Mouse (Mus musculus) mesoderm, embryonic 11.5 days (tissue): ENCODE results near the gene Gpcpd1.
A peak's percentile ranks its signal among the peaks of the same experiment; 100 is the strongest.

ENCODE experiments used
- DNase-seq: peaks from one replicate; pipeline ENCODE4 v3.0.0-alpha.2; 2012; ENCODE audit warnings: low read depth, low spot score

The Gpcpd1 gene

DNA sequence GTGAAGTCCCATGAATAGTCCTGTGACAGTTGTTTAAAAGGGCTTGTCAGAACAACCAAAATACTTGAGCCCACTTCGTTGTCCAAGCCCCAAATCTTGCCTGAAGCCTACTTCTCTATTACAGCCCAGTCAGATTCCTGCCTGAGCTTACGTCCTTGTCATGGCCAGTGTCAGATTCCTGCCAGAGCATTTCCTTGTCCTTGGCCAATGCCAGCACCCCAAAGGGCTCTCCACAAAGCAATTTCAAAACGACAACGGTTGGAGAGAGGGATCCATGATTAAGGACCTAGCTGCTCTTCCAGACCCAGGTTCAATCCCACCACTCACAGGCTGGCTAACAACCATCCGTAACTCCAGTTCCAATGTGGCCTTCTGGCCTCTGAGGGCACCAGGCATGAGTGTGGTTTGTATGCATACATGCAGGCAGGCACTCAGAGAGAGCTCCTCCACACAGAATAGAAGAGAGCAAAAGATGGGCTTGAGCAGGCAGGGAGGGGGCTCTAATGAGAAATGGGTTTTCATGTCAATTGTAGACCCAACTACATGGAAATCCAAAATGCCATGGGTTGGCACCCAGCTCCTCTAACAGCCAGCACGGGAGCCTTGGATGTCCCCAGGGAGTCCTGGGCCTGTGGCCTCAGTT, 70.2 kb downstream of the Gpcpd1 start:
- DNase-seq = no peak

DNA sequence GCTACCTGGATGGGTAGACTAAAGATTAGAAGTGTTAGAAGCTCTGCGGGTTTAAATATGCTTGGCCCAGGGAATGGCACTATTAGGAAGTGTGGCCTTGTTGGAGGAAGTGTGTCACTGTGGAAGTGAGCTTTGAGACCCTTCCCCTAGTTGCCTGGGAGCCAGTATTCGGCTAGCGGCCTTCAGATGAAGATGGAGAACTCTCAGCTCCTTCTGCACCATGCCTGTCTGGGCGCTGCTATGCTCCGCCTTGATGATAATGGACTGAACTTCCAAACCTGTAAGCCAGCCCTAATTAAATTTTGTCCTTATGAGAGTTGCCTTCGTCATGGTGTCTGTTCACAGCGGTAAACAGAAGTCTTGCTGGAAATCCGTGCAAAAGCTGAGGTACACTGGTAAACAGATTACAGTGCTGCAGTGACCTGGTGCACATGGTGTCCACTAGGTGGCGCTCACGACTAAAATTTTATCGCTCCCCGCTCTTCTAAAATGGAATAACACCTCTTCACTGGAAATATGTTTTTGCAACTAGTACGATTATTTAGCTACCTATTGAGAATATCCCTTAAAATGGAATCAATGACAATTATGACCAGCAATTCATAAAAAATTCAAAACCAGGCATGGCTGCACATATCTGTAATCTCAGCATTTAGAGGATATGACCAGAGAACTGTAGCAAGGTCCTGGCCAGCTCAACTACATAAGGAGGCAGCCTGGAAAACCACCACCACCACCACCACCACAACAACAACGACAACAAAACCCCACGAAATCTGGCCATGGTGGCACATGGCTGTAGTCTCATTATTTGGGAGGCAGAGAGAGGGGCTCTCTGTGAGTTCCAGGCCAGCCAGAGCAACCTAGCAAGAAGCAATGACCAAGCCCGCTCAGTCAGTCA, 71.1 kb downstream of the Gpcpd1 start:
- DNase-seq = peak; percentile 77

DNA sequence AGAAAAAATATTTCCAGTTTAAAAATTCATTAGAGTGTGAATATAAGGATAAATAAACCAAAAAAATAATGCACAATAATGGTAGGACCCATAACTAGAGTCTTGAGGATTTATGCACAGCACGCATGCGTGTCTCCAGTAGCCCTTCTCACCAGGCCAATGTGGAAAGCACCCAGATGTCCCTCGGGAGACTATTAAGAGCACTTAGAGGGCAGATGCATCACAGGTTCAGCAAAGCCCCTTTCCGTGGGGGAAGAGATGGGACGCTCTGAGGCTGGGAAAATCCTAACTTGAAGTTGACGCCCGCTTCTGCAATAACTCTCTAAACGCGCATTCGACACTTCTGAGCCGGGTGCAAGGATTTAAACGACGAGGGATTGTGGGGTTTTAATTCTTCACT, 71.9 kb downstream of the Gpcpd1 start:
- DNase-seq = no peak

DNA sequence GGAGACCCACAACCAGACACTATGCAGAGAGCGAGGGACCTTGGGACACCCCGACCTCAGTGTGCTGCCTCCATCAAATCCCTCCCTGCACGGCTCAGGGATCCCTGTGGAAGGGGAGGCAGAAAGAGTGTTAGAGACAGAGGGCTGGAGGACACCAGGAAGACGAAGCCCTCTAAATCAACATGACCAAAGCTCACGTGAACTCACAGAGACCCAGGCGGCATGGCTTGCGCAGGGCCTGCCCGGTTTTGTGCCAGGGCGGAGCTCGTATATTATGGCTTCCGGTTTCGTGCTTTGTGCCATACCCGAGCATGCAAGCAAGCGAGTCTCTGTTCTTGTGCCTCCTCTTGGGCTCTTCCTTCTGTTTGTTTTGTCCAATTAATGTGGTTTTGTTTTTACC, 72.5 kb downstream of the Gpcpd1 start:
- no peak for DNase-seq

DNA sequence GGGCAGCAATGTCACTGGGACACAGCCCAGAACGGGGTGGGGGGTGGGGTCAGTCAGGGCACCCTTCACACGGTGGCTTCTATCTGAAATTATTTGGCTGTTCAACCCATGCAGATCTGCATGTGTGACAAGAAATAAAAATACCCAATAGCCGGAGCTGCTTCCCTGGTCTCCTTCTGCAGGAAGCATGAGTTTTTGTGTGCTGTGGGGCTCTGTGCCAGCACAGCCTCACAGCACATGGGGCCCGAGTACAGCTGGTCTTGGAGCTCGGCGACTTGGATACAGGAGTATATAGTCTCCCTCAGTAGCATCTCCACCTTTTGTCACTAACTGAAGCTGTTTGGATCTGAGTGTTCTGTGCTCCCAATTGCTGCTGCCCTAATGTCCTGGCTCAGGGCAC, 73.2 kb downstream of the Gpcpd1 start:
- DNase-seq = no peak

DNA sequence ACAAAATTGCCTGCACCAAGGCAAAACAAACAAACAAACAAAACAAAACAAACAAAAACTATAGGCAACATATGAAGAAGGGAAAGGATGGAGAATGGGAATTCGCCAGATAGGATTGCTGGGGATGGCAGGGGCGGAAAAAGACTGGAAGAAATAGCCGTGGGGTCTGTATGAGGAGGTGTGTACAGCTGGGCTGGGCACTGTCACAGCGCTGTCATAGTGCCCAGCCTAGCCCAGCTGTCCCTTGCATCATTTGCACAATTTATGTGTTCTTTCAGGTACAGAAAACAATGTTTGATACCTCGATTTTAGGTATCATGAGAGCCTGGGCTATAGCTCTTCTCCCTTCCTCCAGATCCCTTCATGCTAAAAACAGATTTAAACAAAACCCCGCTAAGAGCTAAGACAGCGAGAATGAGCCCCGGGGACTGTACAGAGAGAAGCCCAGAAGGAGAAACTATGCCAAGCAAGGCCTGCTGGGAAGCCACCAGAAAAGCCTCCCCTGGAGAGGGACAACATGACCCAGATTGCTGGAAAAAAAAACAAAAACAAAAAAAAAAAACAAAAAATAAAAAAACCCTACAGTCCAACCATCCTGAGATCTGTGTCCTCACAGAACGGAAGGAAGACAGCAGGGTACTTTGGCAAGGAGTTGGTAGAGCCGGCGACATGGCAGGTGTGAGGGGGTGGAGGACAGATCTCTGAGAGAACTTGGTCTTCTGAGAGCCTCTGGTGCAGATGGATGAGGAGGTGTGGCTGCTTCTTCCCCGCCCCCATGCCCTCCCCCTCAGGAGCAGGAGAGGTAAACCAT, 74.0 kb downstream of the Gpcpd1 start:
- no peak for DNase-seq

DNA sequence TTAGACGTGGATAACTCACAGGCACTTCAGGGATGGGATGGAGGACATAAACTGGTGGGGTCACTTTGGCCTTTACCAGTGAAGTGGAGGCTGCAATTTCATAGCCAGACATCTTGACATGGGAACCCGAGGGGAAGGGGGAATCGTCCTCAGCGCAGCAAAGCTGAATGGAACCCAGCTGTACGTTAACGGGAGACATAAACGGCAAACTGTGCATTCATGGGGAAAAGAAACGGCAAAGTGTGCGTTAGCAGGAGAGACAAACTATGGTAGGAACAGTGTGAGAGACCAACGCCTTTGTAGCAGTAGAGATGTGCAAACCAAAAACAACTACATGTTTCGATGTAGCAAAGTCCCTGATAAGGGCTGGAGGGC, 74.6 kb downstream of the Gpcpd1 start:
- no peak for DNase-seq

DNA sequence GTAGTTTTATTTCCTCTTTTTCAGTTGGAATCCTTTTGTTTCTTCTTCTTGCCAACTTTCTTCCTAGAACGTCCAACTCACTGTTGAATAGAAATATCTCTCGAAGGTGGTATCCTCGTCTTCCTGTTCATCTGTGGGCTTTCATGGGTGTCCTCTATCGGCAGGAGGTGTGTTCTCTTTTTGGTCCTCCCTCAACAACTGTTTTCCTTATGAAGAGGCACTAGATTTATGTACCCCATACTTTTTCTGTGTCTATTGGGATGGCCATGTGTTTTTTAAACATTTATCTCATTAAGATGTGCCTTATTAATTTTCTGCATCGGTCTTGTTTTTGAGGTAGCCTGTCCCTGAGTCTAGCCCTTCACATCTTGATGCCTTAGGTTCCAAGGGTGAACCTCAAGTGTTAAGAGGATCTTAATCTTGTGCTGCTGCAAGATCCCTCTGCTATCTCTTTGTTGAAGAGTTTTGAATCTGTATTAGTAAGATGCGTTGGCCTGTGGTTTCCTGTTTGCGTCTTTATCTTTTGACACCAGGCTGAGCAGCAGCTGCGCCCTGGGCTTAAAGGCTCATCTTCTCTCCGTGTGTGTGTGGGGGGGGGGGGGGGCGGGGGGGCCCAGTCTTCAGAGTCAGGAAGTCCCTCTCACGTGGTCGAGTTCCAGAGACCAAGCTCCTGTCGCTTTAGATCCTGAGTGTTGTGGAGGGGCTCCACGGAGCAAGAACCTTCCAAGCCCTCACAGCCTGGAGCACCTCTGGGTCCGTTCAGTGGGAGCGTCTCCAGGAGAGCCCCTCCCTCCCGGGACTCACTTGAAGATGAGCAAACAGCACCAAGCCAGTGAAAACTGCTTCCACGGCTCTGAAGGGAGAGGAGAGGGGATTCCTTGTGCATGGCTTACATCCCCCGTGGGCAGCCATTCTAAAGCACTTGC, 75.2 kb downstream of the Gpcpd1 start:
- DNase-seq = no peak

DNA sequence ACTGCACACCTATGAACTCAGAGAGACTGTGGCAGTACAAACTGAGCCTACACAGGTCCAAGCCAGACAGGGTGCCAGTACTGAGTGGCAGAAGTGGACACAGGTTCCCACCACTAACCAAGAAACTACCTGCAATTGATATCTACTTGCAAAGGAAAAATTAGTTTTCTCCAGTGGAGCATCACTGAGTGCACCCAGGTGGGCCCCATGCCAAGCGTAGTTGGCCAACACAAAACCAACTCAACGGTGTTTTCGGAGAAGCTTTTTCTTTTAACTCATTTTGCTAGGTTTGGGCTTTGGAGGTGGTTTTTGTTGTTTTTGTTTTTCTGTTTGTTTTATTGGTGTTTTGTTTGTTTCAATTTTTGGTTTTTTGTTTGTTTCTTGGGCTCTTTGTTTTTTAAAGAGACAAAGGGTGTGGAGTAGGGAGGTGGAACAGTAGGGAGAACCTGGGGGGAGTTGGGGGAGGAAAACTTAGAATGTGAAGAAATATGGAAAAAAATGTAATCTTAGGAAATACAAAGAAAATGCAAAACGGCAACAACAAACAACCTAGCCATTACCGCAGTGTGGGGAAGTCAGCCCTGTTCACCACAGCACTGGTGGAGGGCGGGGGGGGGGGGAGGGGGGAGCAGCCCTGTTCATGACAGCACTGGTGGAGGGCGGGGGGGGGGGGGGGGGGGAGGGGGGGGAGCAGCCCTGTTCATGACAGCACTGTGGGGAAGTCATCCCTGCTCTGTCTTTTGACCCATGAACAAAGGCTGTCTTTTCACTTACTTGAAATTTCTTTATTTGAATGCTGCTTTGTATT, 76.3 kb downstream of the Gpcpd1 start:
- no peak for DNase-seq

DNA sequence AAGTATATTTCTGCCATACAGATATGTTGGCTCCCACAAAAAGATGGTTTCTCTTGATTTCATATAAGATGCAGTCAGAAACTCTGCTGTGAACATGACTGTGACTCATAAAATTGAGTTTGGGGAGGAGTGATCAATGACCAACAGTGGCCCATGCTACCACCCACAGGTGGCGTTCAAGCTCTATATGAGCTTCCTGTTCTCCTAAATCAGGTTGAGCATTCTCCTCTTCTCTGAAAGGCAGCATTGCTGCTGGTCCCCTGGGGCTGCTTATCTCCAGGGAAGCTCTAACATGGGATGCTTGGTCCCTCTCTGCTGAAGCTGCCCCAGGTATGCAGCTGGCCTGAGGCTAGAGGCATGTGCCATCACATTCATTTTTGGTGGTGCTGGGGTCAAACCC, 77.8 kb downstream of the Gpcpd1 start:
- DNase-seq = no peak

DNA sequence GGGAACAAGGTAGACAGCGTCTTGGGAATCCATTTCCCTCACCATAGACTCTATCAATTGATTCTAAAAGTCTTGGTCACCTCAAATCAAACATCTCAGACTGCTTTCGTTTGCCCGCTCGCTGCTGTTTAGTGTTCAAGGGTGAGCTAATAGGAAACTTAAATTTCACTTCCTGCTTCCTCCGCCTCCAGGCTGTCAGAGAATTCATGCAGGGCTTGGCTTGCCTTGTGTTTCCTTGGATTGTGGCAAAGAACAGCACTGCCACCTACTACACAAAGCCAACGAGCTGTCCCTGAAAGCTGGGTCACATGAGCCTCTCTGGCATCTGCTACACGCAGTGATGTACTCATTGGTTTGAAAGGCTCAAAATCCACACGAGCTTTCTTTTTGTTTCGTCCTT, 78.3 kb downstream of the Gpcpd1 start:
- no peak for DNase-seq

DNA sequence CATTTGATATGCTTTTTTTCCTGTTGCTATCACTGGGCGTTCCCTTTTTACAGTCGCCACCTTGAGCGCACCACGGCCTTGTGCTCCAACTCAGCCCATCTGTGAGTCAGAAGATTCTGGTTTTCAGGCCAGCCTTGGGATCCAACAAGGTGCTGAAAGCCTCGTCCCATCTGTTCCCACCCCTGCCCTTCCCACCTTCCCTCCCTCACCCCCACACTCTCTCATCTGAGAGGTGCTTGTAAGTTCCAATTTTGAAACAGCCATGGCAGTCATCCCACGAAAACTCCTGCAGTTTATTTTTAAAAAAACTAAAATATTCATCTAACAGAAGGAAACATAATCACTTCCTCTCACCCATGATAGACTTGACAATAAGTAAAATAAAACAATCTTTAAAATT, 80.0 kb downstream of the Gpcpd1 start:
- no peak for DNase-seq

DNA sequence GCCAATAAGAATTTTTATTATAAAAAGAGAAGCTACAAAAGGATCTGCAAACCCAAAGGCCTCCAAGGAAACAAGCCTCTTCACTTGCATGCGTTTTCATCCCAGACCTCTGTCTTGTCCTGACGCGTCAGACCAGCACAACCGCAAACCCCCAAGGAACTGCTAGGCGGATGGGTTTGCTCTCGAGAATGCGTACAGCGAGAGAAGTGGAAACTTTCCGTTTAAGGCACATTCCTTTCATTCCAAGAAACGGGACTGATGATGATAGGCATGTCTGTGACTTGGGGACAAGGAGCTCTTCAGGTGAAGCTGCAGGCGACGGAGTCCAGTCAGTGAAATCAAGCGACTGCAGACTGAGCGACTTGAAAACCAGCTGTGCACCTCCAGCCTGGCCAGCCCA, 80.4 kb downstream of the Gpcpd1 start:
- peak; percentile 30 for DNase-seq

DNA sequence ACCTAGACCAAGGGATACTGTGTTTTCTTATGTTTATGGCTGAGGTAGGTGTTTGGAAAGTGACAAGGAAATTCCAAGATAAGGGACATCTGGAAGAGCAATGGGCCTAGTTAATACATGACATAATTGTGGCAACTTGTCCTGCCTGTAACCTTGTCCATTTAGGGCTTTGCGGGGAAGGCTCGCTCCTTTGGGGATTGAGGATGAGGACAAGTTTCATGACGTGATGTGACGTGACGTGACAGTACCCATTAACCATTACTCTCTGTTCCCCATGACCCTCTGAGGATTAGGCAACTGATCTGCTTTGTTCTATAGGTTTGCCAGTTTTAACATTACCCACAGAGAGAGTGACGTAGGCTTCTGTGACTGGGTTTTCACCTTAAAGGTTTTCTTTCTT, 81.7 kb downstream of the Gpcpd1 start:
- no peak for DNase-seq

DNA sequence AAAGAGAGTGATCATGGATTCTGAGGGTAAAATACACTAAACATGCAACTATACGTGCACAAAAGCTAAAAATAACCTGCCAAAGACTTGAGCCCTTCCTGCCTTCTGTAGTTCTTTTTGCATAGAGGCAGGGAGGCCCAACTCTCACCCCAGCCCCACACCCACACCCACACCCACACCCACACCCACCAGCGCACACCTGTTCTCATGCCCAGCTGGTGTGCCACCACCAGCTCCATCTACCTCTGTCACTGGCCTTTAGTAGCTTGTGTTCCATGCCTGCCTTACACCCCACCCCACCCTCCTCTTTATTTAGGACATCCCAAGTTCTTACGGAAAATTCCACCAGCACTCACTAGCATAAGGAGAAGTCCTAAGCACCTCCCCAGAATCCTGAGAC, 89.2 kb downstream of the Gpcpd1 start:
- DNase-seq = no peak

DNA sequence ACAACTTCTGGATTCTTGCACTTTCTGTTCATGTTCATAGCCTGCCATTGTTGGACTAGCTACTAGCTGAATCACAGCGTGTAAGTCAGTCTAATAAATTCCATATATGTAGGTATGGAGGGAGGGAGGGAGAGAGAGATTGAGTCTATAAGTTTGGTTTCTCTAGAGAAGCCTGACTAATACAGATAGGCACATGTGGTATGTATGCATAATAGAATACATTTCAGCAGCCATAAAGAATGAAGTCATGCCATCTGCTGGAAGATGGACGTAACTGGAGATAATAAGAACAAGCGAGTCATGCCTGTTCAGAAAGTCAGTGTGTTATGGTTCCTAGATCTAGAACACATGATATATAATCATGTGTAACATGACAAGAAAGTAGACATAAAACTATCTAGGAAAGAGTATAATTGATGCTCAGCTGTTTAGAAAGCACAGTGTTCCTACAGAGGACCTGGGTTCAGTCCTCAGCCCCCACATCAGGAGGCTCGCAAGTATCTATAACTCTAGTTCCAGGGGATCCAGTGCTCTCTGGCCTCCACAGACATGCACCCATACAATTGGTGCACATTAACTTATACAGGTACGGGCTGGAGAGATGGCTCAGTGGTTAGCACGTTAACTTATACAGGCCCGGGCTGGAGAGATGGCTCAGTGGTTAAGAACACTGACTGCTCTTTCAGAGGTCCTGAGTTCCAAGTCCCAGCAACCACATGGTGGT, 90.0 kb downstream of the Gpcpd1 start:
- DNase-seq = no peak

DNA sequence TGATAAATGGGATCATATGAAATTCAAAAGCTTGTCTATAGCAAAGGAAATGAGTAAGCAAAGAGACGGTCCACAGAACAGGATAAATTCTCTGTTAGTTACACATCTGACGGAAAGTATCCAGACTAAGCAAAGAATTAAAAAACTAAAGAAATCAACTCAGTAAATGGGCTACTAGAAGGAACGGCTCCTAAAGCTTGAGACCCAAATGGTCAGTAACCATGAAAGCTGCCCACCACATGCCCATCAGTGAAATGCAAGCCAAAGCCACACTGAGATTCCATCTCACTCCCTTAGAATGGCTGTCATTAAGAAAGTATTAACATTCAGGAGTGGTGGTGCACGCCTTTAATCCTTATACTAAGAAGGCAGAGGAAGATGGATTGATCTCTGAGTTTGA, 94.3 kb downstream of the Gpcpd1 start:
- DNase-seq = no peak

DNA sequence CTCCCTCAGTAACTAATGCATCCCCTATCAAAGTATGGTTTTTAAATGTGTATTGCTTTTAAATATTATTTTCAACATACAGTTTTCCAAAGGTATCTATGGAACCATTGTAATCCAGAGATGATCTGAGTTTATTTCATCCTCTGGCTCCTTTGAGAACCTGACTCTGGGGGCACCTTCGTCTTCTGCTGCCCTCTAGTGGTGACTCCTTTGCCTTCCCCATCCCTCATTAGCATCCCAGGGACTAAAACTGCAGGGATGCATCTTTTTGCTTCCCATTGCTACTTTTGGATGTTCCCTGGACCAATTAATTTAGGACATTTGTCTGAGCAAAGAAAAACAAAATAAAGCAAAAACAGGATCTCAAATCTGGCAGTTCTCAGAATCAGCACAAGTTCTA, 102.1 kb downstream of the Gpcpd1 start:
- DNase-seq = peak; percentile 70

DNA sequence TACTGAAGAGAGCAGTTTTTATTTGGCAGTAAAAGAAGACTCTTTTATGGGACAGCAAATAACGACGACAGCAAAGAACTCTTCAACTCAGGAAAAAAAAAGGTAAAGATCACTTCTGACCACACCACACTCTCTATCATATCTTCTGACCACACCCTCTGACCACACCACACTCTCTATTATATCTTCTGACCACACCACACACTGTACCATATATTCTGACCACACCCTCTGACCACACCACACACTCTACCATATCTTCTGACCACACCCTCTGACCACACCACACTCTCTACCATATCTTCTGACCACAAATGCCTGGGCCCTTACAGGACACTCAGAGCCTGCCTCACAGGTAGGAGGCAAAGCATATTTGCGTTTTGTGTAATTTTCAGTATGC, 106.0 kb downstream of the Gpcpd1 start:
- no peak for DNase-seq
